In the genomic region with DNA sequence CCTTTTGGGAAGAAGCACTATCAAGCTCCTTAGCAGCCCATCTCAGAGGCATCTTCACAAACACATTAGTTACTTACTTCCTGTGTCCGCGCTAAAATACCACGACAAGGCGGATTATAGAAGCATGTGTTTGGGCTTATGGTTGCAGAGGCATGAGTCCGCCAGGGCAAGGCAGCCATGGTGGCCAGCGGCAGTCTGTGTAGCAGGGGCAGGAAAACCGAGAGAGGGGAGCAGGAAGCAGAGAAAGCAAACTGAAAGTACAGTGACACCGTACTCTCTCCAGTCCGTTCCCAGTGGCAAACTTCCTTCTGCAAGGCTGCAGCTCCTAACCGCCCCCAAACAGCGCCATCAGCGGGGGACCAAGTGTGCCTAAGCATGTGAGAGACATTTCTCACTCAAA, we compare ENCODE assay signal across 14 mouse cellular contexts. TPM values are rescaled to one million over a fixed set of nuclear protein-coding genes. Genes with fewer than 3 reads are reported as not detected.
DNase-seq lines count a peak whose midpoint lies in the region; ATAC-seq and TF ChIP-seq lines count a peak whose summit lies in the region.
"Had no signal": no experiment of that assay in that cellular context is flagged by ENCODE, and none has a peak within 500 bp of the region (broad histone marks: within the 10 kb centered on the region; RNA-seq: fewer than 3 reads in every experiment).

No protein-coding gene starts in this region.

- TF ChIP-seq POLR2A in thymus, adult 2 months (IDR thresholded peaks at IDR 0.05; ENCODE audit: control insufficient read depth, extremely low read depth, insufficient read depth, low read length, poor library complexity) = no peak

- intact Hi-C loops in heart, postnatal 10 days (cut with DNase I) = no loop called here

- no peak overlapping the region for H3K9ac ChIP-seq in heart, embryonic 11.5 days (ENCODE audit: low read depth, low read length)
- no peak overlapping the region for H3K9ac ChIP-seq in liver, embryonic 15.5 days
- H3K9ac ChIP-seq in midbrain, postnatal 0 days (replicated peaks; ENCODE audit: low read length, poor library complexity, severe bottlenecking) = no peak overlapping the region
- H3K9ac ChIP-seq: forebrain, embryonic 12.5 days; limb, embryonic 12.5 days had no signal

- no peaks in the 10 kb centered on the region for H3K36me3 ChIP-seq in heart, embryonic 11.5 days (ENCODE audit: control insufficient read depth, insufficient read depth, low read length)
- no peaks in the 10 kb centered on the region for H3K36me3 ChIP-seq in thymus, adult 2 months (ENCODE audit: control insufficient read depth, insufficient read depth, low read length)
- H3K36me3 ChIP-seq in liver, embryonic 15.5 days (replicated peaks) = no peaks in the 10 kb centered on the region
- no peaks in the 10 kb centered on the region for H3K36me3 ChIP-seq in midbrain, postnatal 0 days (ENCODE audit: insufficient read depth, low read length)
- H3K36me3 ChIP-seq: forebrain, embryonic 12.5 days; limb, embryonic 12.5 days had no signal

- no peaks in the 10 kb centered on the region for H3K27me3 ChIP-seq in heart, embryonic 11.5 days (ENCODE audit: control insufficient read depth, insufficient read depth, low read length)
- no peaks in the 10 kb centered on the region for H3K27me3 ChIP-seq in thymus, adult 2 months (ENCODE audit: control insufficient read depth, insufficient read depth, low read length)
- peaks cover 30% of the 10 kb centered on the region for H3K27me3 ChIP-seq in liver, embryonic 15.5 days
- no peaks in the 10 kb centered on the region for H3K27me3 ChIP-seq in midbrain, postnatal 0 days (ENCODE audit: insufficient read depth, low read length)
- H3K27me3 ChIP-seq: limb, embryonic 12.5 days had no signal

- H3K27ac ChIP-seq in heart, embryonic 11.5 days (ENCODE audit: low read depth, low read length) = no peak overlapping the region
- no peak overlapping the region for H3K27ac ChIP-seq in thymus, adult 2 months (ENCODE audit: control insufficient read depth, insufficient read depth, low read length)
- no peak overlapping the region for H3K27ac ChIP-seq in liver, embryonic 15.5 days (replicated peaks)
- no peak overlapping the region for H3K27ac ChIP-seq in midbrain, postnatal 0 days (ENCODE audit: low read depth, low read length)
- H3K27ac ChIP-seq: forebrain, embryonic 12.5 days; limb, embryonic 12.5 days had no signal

- peak overlapping the region; percentile 16; the same call in 1 of the 2 replicates for H3K4me2 ChIP-seq in heart, embryonic 11.5 days
- peak overlapping the region; percentile 27 for H3K4me2 ChIP-seq in liver, embryonic 15.5 days
- H3K4me2 ChIP-seq in midbrain, postnatal 0 days (ENCODE audit: low read depth, low read length, poor library complexity, severe bottlenecking) = no peak overlapping the region
- H3K4me2 ChIP-seq: forebrain, embryonic 12.5 days; limb, embryonic 12.5 days had no signal

- no peak for DNase-seq in heart, postnatal 10 days
- no peak for DNase-seq in thymus, adult 2 months
- DNase-seq in thymus, postnatal 36 days = no peak
- DNase-seq in thymus, postnatal 25 days = peak; percentile 12
- DNase-seq in ovary, postnatal 10 days (ENCODE audit: low spot score) = no peak
- no peak for DNase-seq in midbrain, postnatal 0 days (ENCODE audit: low spot score)
- DNase-seq: embryo, embryonic 11 days; kidney, adult 9 months had no signal

- H3K4me1 ChIP-seq in heart, embryonic 11.5 days (ENCODE audit: control insufficient read depth, insufficient read depth, low read length) = 0 out of 2 replicates have a peak, but pooled peaks cover 2% of the 10 kb centered on the region
- peaks cover 10% of the 10 kb centered on the region for H3K4me1 ChIP-seq in thymus, adult 2 months (replicated peaks; ENCODE audit: control insufficient read depth, insufficient read depth, low read length)
- H3K4me1 ChIP-seq in liver, embryonic 15.5 days (replicated peaks) = peaks cover 20% of the 10 kb centered on the region
- H3K4me1 ChIP-seq in midbrain, postnatal 0 days (ENCODE audit: insufficient read depth, low read length) = peaks cover 6% of the 10 kb centered on the region; the same call in 1 of the 2 replicates

- no peak for ATAC-seq in heart, embryonic 11.5 days (replicated peaks; ENCODE audit: insufficient number of reproducible peaks, low FRiP score, low TSS enrichment)
- ATAC-seq in liver, embryonic 15.5 days (ENCODE audit: insufficient read depth) = no peak
- ATAC-seq in midbrain, postnatal 0 days (ENCODE audit: low FRiP score) = no peak
- ATAC-seq: midbrain, embryonic 16.5 days had no signal

- 59% methylated on average over 12 of the region's 12 CpGs for WGBS in heart, embryonic 11.5 days (ENCODE audit: insufficient replicate concordance)
- WGBS in thymus, adult 2 months = 58% methylated on average over 12 of the region's 12 CpGs
- 37% methylated on average over 12 of the region's 12 CpGs for WGBS in liver, embryonic 15.5 days (ENCODE audit: insufficient replicate concordance)
- WGBS in midbrain, postnatal 0 days = 72% methylated on average over 12 of the region's 12 CpGs

- no peaks in the 10 kb centered on the region for H3K9me3 ChIP-seq in heart, embryonic 11.5 days (replicated peaks; ENCODE audit: control insufficient read depth, low read length)
- no peaks in the 10 kb centered on the region for H3K9me3 ChIP-seq in liver, embryonic 15.5 days (replicated peaks)
- no peaks in the 10 kb centered on the region for H3K9me3 ChIP-seq in midbrain, postnatal 0 days (ENCODE audit: low read length)
- H3K9me3 ChIP-seq: forebrain, embryonic 12.5 days; limb, embryonic 12.5 days had no signal

- TF ChIP-seq CTCF in thymus, adult 2 months (IDR thresholded peaks at IDR 0.05; ENCODE audit: borderline replicate concordance, control insufficient read depth, extremely low read depth, insufficient read depth, low read length, poor library complexity) = no peak
- no peak for TF ChIP-seq CTCF in midbrain, postnatal 0 days (IDR thresholded peaks at IDR 0.05)

- no peak overlapping the region for H3K4me3 ChIP-seq in heart, embryonic 11.5 days (ENCODE audit: low read depth, low read length)
- peak overlapping the region; percentile 28 for H3K4me3 ChIP-seq in thymus, adult 2 months (ENCODE audit: control insufficient read depth, insufficient read depth, low read length)
- peak overlapping the region; percentile 34 for H3K4me3 ChIP-seq in liver, embryonic 15.5 days (replicated peaks)
- H3K4me3 ChIP-seq in midbrain, postnatal 0 days (ENCODE audit: low read depth, low read length) = no peak overlapping the region
- H3K4me3 ChIP-seq: forebrain, embryonic 12.5 days; limb, embryonic 12.5 days had no signal

RNA-seq across cellular contexts. Expression of a gene that starts 3.1 kb away (rescaled TPM):
- polyA plus RNA-seq in heart, embryonic 11.5 days (2014; fragmentation: Nextera tagmentation; extraction: Ambion mirVana) = 15.0 and 17.1 TPM in 2 replicates
- 10 to 100 TPM; 14.8 to 16.8 TPM for total RNA-seq in heart, postnatal 10 days (2021)
- polyA plus RNA-seq in thymus, adult 2 months (2012; rRNA removed) = 22.3 and 23.5 TPM in 2 replicates
- 1.9 and 2.3 TPM in 2 replicates for polyA plus RNA-seq in liver, embryonic 15.5 days (2015; fragmentation: Nextera tagmentation; extraction: Ambion mirVana)
- 32.9 and 47.2 TPM in 2 replicates for total RNA-seq in midbrain, postnatal 0 days (2014; rRNA removed)
- polyA plus RNA-seq in midbrain, postnatal 0 days (2015; fragmentation: Nextera tagmentation; extraction: Ambion mirVana) = 27.3 and 27.9 TPM in 2 replicates

RNA-seq across cellular contexts. Expression of a gene that starts 18.8 kb away (rescaled TPM):
- 6.4 and 8.2 TPM in 2 replicates for polyA plus RNA-seq in heart, embryonic 11.5 days (2014; fragmentation: Nextera tagmentation; extraction: Ambion mirVana)
- total RNA-seq in heart, postnatal 10 days (2021) = 1 to 10 TPM in 1 of 2 experiments, under 1 TPM in 1; 0.60 to 2.1 TPM
- 0.46 and 0.90 TPM in 2 replicates for polyA plus RNA-seq in thymus, adult 2 months (2012; rRNA removed)
- 0.40 and 0.58 TPM in 2 replicates for polyA plus RNA-seq in liver, embryonic 15.5 days (2015; fragmentation: Nextera tagmentation; extraction: Ambion mirVana)
- 0.57 and 0.88 TPM in 2 replicates for total RNA-seq in midbrain, postnatal 0 days (2014; rRNA removed)
- 1.3 and 1.9 TPM in 2 replicates for polyA plus RNA-seq in midbrain, postnatal 0 days (2015; fragmentation: Nextera tagmentation; extraction: Ambion mirVana)
- total RNA-seq: hematopoietic stem cell, adult 5-6 weeks had no signal

RNA-seq across cellular contexts. Expression of a gene that starts 28.5 kb away (rescaled TPM):
- 21.0 and 21.1 TPM in 2 replicates for polyA plus RNA-seq in heart, embryonic 11.5 days (2014; fragmentation: Nextera tagmentation; extraction: Ambion mirVana)
- total RNA-seq in heart, postnatal 10 days (2021) = 10 to 100 TPM; 55.8 to 56.1 TPM
- polyA plus RNA-seq in thymus, adult 2 months (2012; rRNA removed) = 14.6 and 27.8 TPM in 2 replicates
- 3.1 and 4.8 TPM in 2 replicates for polyA plus RNA-seq in liver, embryonic 15.5 days (2015; fragmentation: Nextera tagmentation; extraction: Ambion mirVana)
- total RNA-seq in midbrain, postnatal 0 days (2014; rRNA removed) = 75.0 and 82.8 TPM in 2 replicates
- polyA plus RNA-seq in midbrain, postnatal 0 days (2015; fragmentation: Nextera tagmentation; extraction: Ambion mirVana) = 159 and 164 TPM in 2 replicates
- total RNA-seq: hematopoietic stem cell, adult 5-6 weeks had no signal

Comparison
In these comparisons a context has a peak if more than half of its experiments do, and no peak if none do; other contexts are left out.
1. H3K4me3 ChIP-seq: peak in thymus, adult 2 months (single experiment) and liver, embryonic 15.5 days (single experiment); none in heart, embryonic 11.5 days (single experiment) and midbrain, postnatal 0 days (single experiment).